Mouse (Mus musculus) cortical plate, adult 2 months (tissue): Measurements from ENCODE around the gene Bmp7.

ENCODE experiments used
- CTCF ChIP-seq: fragments of 200-500 bp; IDR thresholded peaks from 2 replicates; pipeline ENCODE4 v1.5.1; 2011; ENCODE audit warnings: mild to moderate bottlenecking, control low read depth, low read length; ENCODE audit not compliant: insufficient read depth; ENCODE audit errors: extremely low read depth
- POLR2A ChIP-seq: fragments of 200-500 bp; IDR thresholded peaks from 2 replicates; pipeline ENCODE4 v1.6.1; 2011; ENCODE audit warnings: mild to moderate bottlenecking, low read length, control low read depth; ENCODE audit not compliant: insufficient read depth; ENCODE audit errors: extremely low read depth

DNA sequence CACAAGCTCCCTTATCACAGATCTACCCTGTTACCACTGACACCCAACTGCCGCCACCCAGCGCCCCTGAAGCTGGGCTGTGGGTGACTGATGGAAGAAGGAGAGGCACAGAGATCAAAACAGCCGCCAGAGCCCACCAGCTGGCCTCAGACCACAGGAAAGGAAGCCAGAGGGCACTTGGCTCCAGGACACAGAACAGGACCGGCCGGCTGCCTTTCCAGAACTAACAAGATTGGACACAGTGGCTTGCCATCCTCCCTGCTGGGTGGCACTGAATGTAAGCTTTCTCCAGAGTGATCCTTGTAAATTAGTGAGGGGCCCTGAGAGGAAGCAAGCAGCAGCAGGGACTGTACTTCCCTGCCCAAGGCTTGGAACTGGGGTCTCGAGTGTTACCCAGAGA, 30.7 kb downstream of the Bmp7 start:
- TF ChIP-seq CTCF (no peak), POLR2A (no peak)
